Mouse (Mus musculus): Measurements from ENCODE around the gene Vti1a. TPM values are rescaled to one million over a fixed set of nuclear protein-coding genes. Genes with fewer than 3 reads are reported as not detected.
A peak's percentile ranks its signal among the peaks of the same experiment; 100 is the strongest.

Gene Vti1a
- total and polyA plus RNA-seq, 2 experiments from 2014 or later = 6.6 to 12.5 TPM

GRCm38 (mm10) chr19:55607725-55608124, 291.6 kb downstream of the Vti1a start:
- no peaks in the 10 kb centered on the region for H3K4me1 ChIP-seq (ENCODE audit: control insufficient read depth, insufficient read depth)
- ATAC-seq (ENCODE audit: insufficient read depth, low read depth) (no peak), DNase-seq (ENCODE audit: low spot score) (no peak)
- no peaks in the 10 kb centered on the region for H3K27me3 ChIP-seq (ENCODE audit: control insufficient read depth, insufficient read depth, low read length)
- WGBS = 84% methylated on average over 10 of the region's 10 CpGs
- H3K4me2 ChIP-seq (ENCODE audit: low read depth, low read length) = no peak overlapping the region
- TF ChIP-seq CTCF (IDR thresholded peaks at IDR 0.05; ENCODE audit: low read depth) (no peak), EP300 (IDR thresholded peaks at IDR 0.05; ENCODE audit: low read depth) (no peak)
- no peaks in the 10 kb centered on the region for H3K36me3 ChIP-seq (replicated peaks; ENCODE audit: control insufficient read depth, insufficient read depth, low read length)
- no peaks in the 10 kb centered on the region for H3K9me3 ChIP-seq (replicated peaks; ENCODE audit: control insufficient read depth, low read length)
- H3K9ac ChIP-seq (replicated peaks; ENCODE audit: low read depth, low read length) = no peak overlapping the region
- no peak overlapping the region for H3K4me3 ChIP-seq (ENCODE audit: low read depth, low read length)
- H3K27ac ChIP-seq (ENCODE audit: low read depth) = no peak overlapping the region

- no peak for DNase-seq (ENCODE audit: low spot score)
- Histone ChIP-seq H3K4me2 (ENCODE audit: low read depth, low read length) (no peak overlapping the region), H3K4me3 (ENCODE audit: low read depth, low read length) (no peak overlapping the region), H3K9me3 (replicated peaks; ENCODE audit: control insufficient read depth, low read length) (no peaks in the 10 kb centered on the region), H3K27ac (ENCODE audit: low read depth) (no peak overlapping the region), H3K4me1 (ENCODE audit: control insufficient read depth, insufficient read depth) (no peaks in the 10 kb centered on the region), H3K36me3 (replicated peaks; ENCODE audit: control insufficient read depth, insufficient read depth, low read length) (no peaks in the 10 kb centered on the region), H3K9ac (replicated peaks; ENCODE audit: low read depth, low read length) (no peak overlapping the region), H3K27me3 (ENCODE audit: control insufficient read depth, insufficient read depth, low read length) (no peaks in the 10 kb centered on the region)
- no peak for TF ChIP-seq CTCF (IDR thresholded peaks at IDR 0.05; ENCODE audit: low read depth)
- TF ChIP-seq EP300 (IDR thresholded peaks at IDR 0.05; ENCODE audit: low read depth) = no peak
- 85% methylated on average over 14 of the region's 14 CpGs for WGBS
- no peak for ATAC-seq (ENCODE audit: insufficient read depth, low read depth)
Measured at GRCm38 (mm10) chr19:55608858-55609375, 292.8 kb downstream of the Vti1a start.

- no peaks in the 10 kb centered on the region for H3K27me3 ChIP-seq (ENCODE audit: control insufficient read depth, insufficient read depth, low read length)
- TF ChIP-seq CTCF (IDR thresholded peaks at IDR 0.05; ENCODE audit: low read depth) (no peak), EP300 (IDR thresholded peaks at IDR 0.05; ENCODE audit: low read depth) (no peak)
- no peak overlapping the region for H3K9ac ChIP-seq (replicated peaks; ENCODE audit: low read depth, low read length)
- no peaks in the 10 kb centered on the region for H3K4me1 ChIP-seq (ENCODE audit: control insufficient read depth, insufficient read depth)
- WGBS = 74% methylated on average over 3 of the region's 3 CpGs
- no peak overlapping the region for H3K4me2 ChIP-seq (ENCODE audit: low read depth, low read length)
- H3K9me3 ChIP-seq (replicated peaks; ENCODE audit: control insufficient read depth, low read length) = no peaks in the 10 kb centered on the region
- no peak for DNase-seq (ENCODE audit: low spot score)
- no peak for ATAC-seq (ENCODE audit: insufficient read depth, low read depth)
- H3K27ac ChIP-seq (ENCODE audit: low read depth) = no peak overlapping the region
- no peak overlapping the region for H3K4me3 ChIP-seq (ENCODE audit: low read depth, low read length)
- H3K36me3 ChIP-seq (replicated peaks; ENCODE audit: control insufficient read depth, insufficient read depth, low read length) = no peaks in the 10 kb centered on the region
Measured at GRCm38 (mm10) chr19:55609806-55610205, 293.7 kb downstream of the Vti1a start.

GRCm38 (mm10) chr19:55615743-55616142, 299.6 kb downstream of the Vti1a start:
- H3K36me3 ChIP-seq (replicated peaks; ENCODE audit: control insufficient read depth, insufficient read depth, low read length) = no peaks in the 10 kb centered on the region

GRCm38 (mm10) chr19:55616276-55616675, 300.2 kb downstream of the Vti1a start:
- 73% methylated on average over 7 of the region's 7 CpGs for WGBS
- no peak for DNase-seq (ENCODE audit: low spot score)
- Histone ChIP-seq H3K36me3 (replicated peaks; ENCODE audit: control insufficient read depth, insufficient read depth, low read length) (no peaks in the 10 kb centered on the region), H3K27ac (ENCODE audit: low read depth) (no peak overlapping the region), H3K4me3 (ENCODE audit: low read depth, low read length) (no peak overlapping the region), H3K4me2 (ENCODE audit: low read depth, low read length) (no peak overlapping the region), H3K27me3 (ENCODE audit: control insufficient read depth, insufficient read depth, low read length) (no peaks in the 10 kb centered on the region), H3K9ac (replicated peaks; ENCODE audit: low read depth, low read length) (no peak overlapping the region), H3K4me1 (ENCODE audit: control insufficient read depth, insufficient read depth) (peaks cover 15% of the 10 kb centered on the region), H3K9me3 (replicated peaks; ENCODE audit: control insufficient read depth, low read length) (no peaks in the 10 kb centered on the region)
- TF ChIP-seq EP300 (IDR thresholded peaks at IDR 0.05; ENCODE audit: low read depth) (no peak), CTCF (IDR thresholded peaks at IDR 0.05; ENCODE audit: low read depth) (no peak)
- no peak for ATAC-seq (ENCODE audit: insufficient read depth, low read depth)

More at GRCm38 (mm10) chr19:55615743-55616142, 299.6 kb downstream of the Vti1a start:
- ATAC-seq (ENCODE audit: insufficient read depth, low read depth) (peak; percentile 16; the same call in 1 of the 2 replicates), DNase-seq (ENCODE audit: low spot score) (no peak)
- Histone ChIP-seq H3K27me3 (ENCODE audit: control insufficient read depth, insufficient read depth, low read length) (no peaks in the 10 kb centered on the region), H3K4me3 (ENCODE audit: low read depth, low read length) (no peak overlapping the region), H3K9me3 (replicated peaks; ENCODE audit: control insufficient read depth, low read length) (no peaks in the 10 kb centered on the region), H3K4me1 (ENCODE audit: control insufficient read depth, insufficient read depth) (peaks cover 15% of the 10 kb centered on the region), H3K4me2 (ENCODE audit: low read depth, low read length) (no peak overlapping the region), H3K9ac (replicated peaks; ENCODE audit: low read depth, low read length) (no peak overlapping the region), H3K27ac (ENCODE audit: low read depth) (no peak overlapping the region)
- 60% methylated on average over 5 of the region's 5 CpGs for whole genome bisulfite sequencing
- TF ChIP-seq CTCF (IDR thresholded peaks at IDR 0.05; ENCODE audit: low read depth) = no peak
- no peak for TF ChIP-seq EP300 (IDR thresholded peaks at IDR 0.05; ENCODE audit: low read depth)

GRCm38 (mm10) chr19:55616937-55617336, 300.8 kb downstream of the Vti1a start:
- Histone ChIP-seq H3K27me3 (ENCODE audit: control insufficient read depth, insufficient read depth, low read length) (no peaks in the 10 kb centered on the region), H3K9ac (replicated peaks; ENCODE audit: low read depth, low read length) (no peak overlapping the region), H3K36me3 (replicated peaks; ENCODE audit: control insufficient read depth, insufficient read depth, low read length) (no peaks in the 10 kb centered on the region), H3K4me1 (ENCODE audit: control insufficient read depth, insufficient read depth) (peaks cover 15% of the 10 kb centered on the region), H3K4me3 (ENCODE audit: low read depth, low read length) (no peak overlapping the region), H3K4me2 (ENCODE audit: low read depth, low read length) (no peak overlapping the region), H3K9me3 (replicated peaks; ENCODE audit: control insufficient read depth, low read length) (no peaks in the 10 kb centered on the region), H3K27ac (ENCODE audit: low read depth) (no peak overlapping the region)
- WGBS = 42% methylated on average over 8 of the region's 8 CpGs
- ATAC-seq (ENCODE audit: insufficient read depth, low read depth) (no peak), DNase-seq (ENCODE audit: low spot score) (peak; percentile 30)
- TF ChIP-seq EP300 (IDR thresholded peaks at IDR 0.05; ENCODE audit: low read depth) (no peak), CTCF (IDR thresholded peaks at IDR 0.05; ENCODE audit: low read depth) (no peak)
